17 mouse cellular contexts compared by ENCODE assay signal in genomic region chr2:165217361-165218149, GRCm38 (mm10). TPM values are rescaled to one million over a fixed set of nuclear protein-coding genes. Genes with fewer than 3 reads are reported as not detected.
"Had no signal": no experiment of that assay in that cellular context is flagged by ENCODE, and none has a peak within 500 bp of the region (broad histone marks: within the 10 kb centered on the region; RNA-seq: fewer than 3 reads in every experiment).

No protein-coding gene starts in this region.

- H3K9me3 ChIP-seq: limb, embryonic 13.5 days; midbrain, embryonic 15.5 days; neural tube, embryonic 13.5 days; stomach, embryonic 15.5 days had no signal

- H3K9ac ChIP-seq: limb, embryonic 13.5 days; liver, embryonic 14.5 days; midbrain, embryonic 15.5 days; neural tube, embryonic 13.5 days; stomach, embryonic 15.5 days had no signal

- ATAC-seq: intestine, postnatal 0 days; midbrain, embryonic 15.5 days had no signal

- H3K27ac ChIP-seq: limb, embryonic 13.5 days; liver, embryonic 14.5 days; midbrain, embryonic 15.5 days; neural tube, embryonic 13.5 days; stomach, embryonic 15.5 days had no signal

- H3K36me3 ChIP-seq: limb, embryonic 13.5 days; midbrain, embryonic 15.5 days; neural tube, embryonic 13.5 days; stomach, embryonic 15.5 days had no signal

- H3K4me2 ChIP-seq: limb, embryonic 13.5 days; midbrain, embryonic 11.5 days; midbrain, embryonic 15.5 days; neural tube, embryonic 13.5 days; stomach, embryonic 15.5 days had no signal

- H3K4me3 ChIP-seq: limb, embryonic 13.5 days; midbrain, embryonic 15.5 days; neural tube, embryonic 13.5 days; stomach, embryonic 15.5 days had no signal

- DNase-seq: kidney, adult 8-10 months; kidney, postnatal 25 days; layer of hippocampus, adult 9-11 months; layer of hippocampus, postnatal 36 days; left cerebral cortex, postnatal 4 days; lung, adult 18-20 months; lung, postnatal 4 days; thymus, adult 2 months; thymus, postnatal 25 days had no signal

RNA-seq across cellular contexts. Expression of gene Cdh22, which starts 17.1 kb away (rescaled TPM):
- total RNA-seq: liver, adult 2 months had no signal
- polyA plus RNA-seq: liver, adult 2 months had no signal
